In genomic region chr14:52110346-52110745, GRCm38 (mm10) we compare ENCODE assay signal across 9 mouse cellular contexts. TPM values are rescaled to one million over a fixed set of nuclear protein-coding genes. Genes with fewer than 3 reads are reported as not detected.
DNase-seq lines count a peak whose midpoint lies in the region; ATAC-seq and TF ChIP-seq lines count a peak whose summit lies in the region.
"Had no signal": no experiment of that assay in that cellular context is flagged by ENCODE, and none has a peak within 500 bp of the region (broad histone marks: within the 10 kb centered on the region; RNA-seq: fewer than 3 reads in every experiment).

Gene Rpgrip1 (plus strand): TSS chr14:52110704.

- TF ChIP-seq POLR2A in testis, adult 2 months (IDR thresholded peaks at IDR 0.05; ENCODE audit: control insufficient read depth, low read depth, low read length), result no peak

- no peaks in the 10 kb centered on the region for H3K27me3 ChIP-seq in testis, adult 2 months (ENCODE audit: control insufficient read depth, insufficient read depth, low read length)
- H3K27me3 ChIP-seq in liver, embryonic 13.5 days, result no peaks in the 10 kb centered on the region

- H3K27ac ChIP-seq in testis, adult 2 months (ENCODE audit: control insufficient read depth, insufficient read depth, low read depth, low read length), result peak within 1 kb of the TSS; percentile 44; the same call in 1 of the 2 replicates
- no peak within 1 kb of the TSS for H3K27ac ChIP-seq in liver, embryonic 13.5 days

- TF ChIP-seq CTCF in testis, adult 2 months (IDR thresholded peaks at IDR 0.05; ENCODE audit: control insufficient read depth, insufficient read depth, insufficient replicate concordance, low read depth, low read length), result no peak

- no peak within 1 kb of the TSS for H3K4me3 ChIP-seq in testis, adult 2 months (ENCODE audit: control insufficient read depth, low read depth, low read length)
- no peak within 1 kb of the TSS for H3K4me3 ChIP-seq in liver, embryonic 13.5 days (replicated peaks)

- intact Hi-C loops in heart, postnatal 14 days (cut with DNase I), result loop anchor here (10.0 kb wide), 1 partner anchor 164 kb away; the partner anchor contains the start of genes Rab2b and Tox4

- WGBS in liver, embryonic 13.5 days (ENCODE audit: insufficient replicate concordance), result 81% methylated on average over 4 of the region's 4 CpGs

- no peak within 1 kb of the TSS for H3K9ac ChIP-seq in liver, embryonic 13.5 days

- H3K4me2 ChIP-seq in liver, embryonic 13.5 days, result no peak within 1 kb of the TSS

- H3K36me3 ChIP-seq in testis, adult 2 months (ENCODE audit: control insufficient read depth, insufficient read depth, low read length), result no peaks in the 10 kb centered on the region
- H3K36me3 ChIP-seq in liver, embryonic 13.5 days, result no peaks in the 10 kb centered on the region

- no peak for ATAC-seq in liver, embryonic 13.5 days (ENCODE audit: low read depth)
- no peak for ATAC-seq in granulocyte monocyte progenitor cell, adult 5-6 weeks (replicated peaks; ENCODE audit: poor library complexity, severe bottlenecking)

- H3K9me3 ChIP-seq in liver, embryonic 13.5 days (replicated peaks), result no peaks in the 10 kb centered on the region

- no peaks in the 10 kb centered on the region for H3K4me1 ChIP-seq in testis, adult 2 months (ENCODE audit: control insufficient read depth, insufficient read depth, low read length)
- H3K4me1 ChIP-seq in liver, embryonic 13.5 days (replicated peaks), result peaks cover 13% of the 10 kb centered on the region

- peak; percentile 74 for DNase-seq in heart, adult 11 months
- no peak for DNase-seq in heart, postnatal 14 days
- DNase-seq in testis, postnatal 14 days (ENCODE audit: low spot score), result no peak
- no peak for DNase-seq in liver, embryonic 13.5 days
- no peak for DNase-seq in ovary, adult 18-20 months (ENCODE audit: low spot score)
- no peak for DNase-seq in cerebellum, adult 11 months
- DNase-seq: cerebellum, postnatal 36 days had no signal

RNA-seq across cellular contexts. Expression of gene Rpgrip1, which starts in this region (rescaled TPM):
- under 1 TPM; 0.17 to 0.53 TPM for total RNA-seq in heart, postnatal 14 days (2021)
- polyA plus RNA-seq in testis, adult 2 months (2012; rRNA removed), result 387 and 406 TPM in 2 replicates
- 63.8 and 64.0 TPM in 2 replicates for polyA plus RNA-seq in liver, embryonic 13.5 days (2015; fragmentation: Nextera tagmentation; extraction: Ambion mirVana)
- 7.4 and 10.8 TPM in 2 replicates for total RNA-seq in granulocyte monocyte progenitor cell, adult 5-6 weeks (2014; fragmentation: Nextera tagmentation)
- 4.5 and 4.8 TPM in 2 replicates for total RNA-seq in granulocyte monocyte progenitor cell, adult 5-6 weeks (2017)
